Mouse (Mus musculus) ovary, postnatal 10 days (tissue): ENCODE data around the gene Flot2.
A peak's percentile ranks its signal among the peaks of the same experiment; 100 is the strongest.
"Not testable (repeated sequence)": the region's sequence is repeated elsewhere in the genome, so short reads cannot be mapped to it uniquely, and the experiment has no call there.

Experiments
- DNase-seq: peaks from one replicate; pipeline ENCODE4 v3.0.0; 2022; ENCODE audit warnings: low spot score

Flot2 gene

GRCm38 (mm10) chr11:78037831-78038752 is at the start of gene Flot2:
TSS of gene Flot2 (plus strand) at chr11:78037931.
- DNase-seq = peak; percentile 31

GRCm38 (mm10) chr11:77989071-77989690 is 48.5 kb upstream of the Flot2 start:
- DNase-seq = no peak

GRCm38 (mm10) chr11:77995556-77995955 is 42.2 kb upstream of the Flot2 start:
- no peak for DNase-seq

DNA sequence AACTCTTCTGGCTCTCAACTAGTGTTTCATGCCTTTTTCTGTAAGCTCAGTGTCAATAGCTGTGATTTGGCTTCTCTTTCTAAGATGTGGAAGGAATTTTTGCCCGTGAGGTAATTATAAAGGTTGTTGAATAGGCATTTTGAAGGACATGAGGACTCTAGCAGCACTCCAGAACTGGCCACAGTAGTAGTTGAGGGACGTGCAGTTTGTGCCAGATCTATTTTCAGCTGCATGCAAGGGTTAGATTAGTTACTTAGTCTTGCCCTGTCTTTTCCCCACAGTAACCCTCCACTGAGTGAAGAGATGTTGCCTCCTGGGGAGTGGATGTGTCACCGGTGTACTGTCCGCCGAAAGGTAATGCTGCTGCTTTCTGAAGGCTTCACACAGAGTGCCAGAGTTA is 31.3 kb upstream of the Flot2 start:
- DNase-seq = no peak

DNA sequence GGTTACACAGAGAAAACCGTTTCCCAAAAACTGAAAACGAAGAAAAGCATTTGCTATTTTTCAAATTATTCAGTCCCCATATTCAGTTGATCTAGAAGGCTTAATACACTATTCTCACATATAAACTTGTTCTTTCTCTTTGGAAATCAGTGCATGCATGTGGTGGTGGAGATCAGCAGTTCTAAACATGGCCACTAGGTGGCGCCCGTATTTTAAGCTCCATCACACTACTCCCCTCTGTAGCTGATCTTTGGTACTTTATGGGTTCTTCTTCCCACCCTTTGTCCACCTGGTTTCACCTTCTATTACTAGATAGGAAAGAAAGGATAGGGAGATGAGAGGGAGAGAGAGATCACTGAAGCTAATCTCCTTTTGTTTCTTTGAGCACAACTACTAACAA is 18.1 kb upstream of the Flot2 start:
- DNase-seq = peak; percentile 35

DNA sequence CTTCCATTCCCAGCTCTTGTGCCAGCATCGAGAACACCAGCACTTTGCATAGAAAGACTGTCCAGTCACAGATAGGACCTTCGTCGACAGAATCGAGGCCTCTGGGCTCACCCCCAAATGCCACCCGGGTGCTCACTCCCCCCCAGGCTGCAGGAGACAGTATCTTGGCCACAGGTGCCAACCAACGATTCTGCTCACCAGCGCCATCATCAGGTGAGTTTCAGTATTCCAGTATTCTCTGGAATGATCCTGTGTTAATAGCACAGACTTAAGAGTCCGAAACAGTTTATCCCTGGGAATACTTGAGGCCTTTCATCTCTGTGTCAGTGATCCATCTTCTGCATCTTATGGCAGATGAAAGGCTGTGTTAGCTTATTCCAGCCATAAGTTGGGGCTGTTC is 14.1 kb upstream of the Flot2 start:
- DNase-seq = no peak

DNA sequence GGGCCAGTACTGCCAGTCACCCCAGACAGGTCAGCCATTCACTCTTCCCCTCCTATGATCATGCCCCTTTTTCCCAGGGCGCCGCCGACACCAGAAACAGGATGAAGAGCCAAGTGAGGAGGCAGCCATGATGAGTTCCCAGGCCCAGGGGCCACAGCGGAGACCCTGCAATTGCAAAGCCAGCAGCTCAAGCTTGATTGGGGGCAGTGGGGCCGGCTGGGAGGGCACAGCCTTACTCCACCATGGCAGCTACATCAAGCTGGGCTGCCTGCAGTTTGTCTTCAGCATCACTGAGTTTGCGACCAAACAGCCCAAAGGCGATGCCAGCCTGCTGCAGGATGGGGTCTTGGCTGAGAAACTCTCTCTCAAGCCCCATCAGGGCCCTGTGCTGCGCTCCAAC is 8.5 kb upstream of the Flot2 start:
- DNase-seq = no peak

GRCm38 (mm10) chr11:78030600-78030999 is 7.1 kb upstream of the Flot2 start:
- DNase-seq = no peak

DNA sequence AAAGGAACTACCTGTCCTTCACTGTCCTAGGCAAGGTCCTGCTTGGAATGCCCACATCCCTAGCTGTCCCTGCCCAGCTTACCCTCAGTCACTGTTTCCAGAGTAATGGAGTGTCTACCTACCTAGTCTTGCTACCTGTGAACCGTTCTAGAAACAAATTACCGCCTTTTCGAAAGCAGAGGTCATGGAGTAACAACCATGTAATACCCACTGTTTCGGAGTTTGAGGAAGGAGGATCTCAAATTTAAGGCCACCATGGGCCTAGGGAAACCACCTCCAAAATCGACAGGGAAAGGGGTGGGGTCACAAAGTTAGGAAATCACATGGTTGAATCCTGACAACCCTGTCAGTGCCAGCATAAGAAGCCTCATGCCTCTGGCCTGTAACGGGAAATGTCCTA is 6.3 kb upstream of the Flot2 start:
- DNase-seq = no peak

GRCm38 (mm10) chr11:78031947-78032808 is 5.6 kb upstream of the Flot2 start, which contains the start of gene Dhrs13:
TSS of gene Dhrs13 (plus strand) at chr11:78032280.
- peak; percentile 83 for DNase-seq

- no peak for DNase-seq
Observed at GRCm38 (mm10) chr11:78032809-78033195, 4.9 kb upstream of the Flot2 start.

DNA sequence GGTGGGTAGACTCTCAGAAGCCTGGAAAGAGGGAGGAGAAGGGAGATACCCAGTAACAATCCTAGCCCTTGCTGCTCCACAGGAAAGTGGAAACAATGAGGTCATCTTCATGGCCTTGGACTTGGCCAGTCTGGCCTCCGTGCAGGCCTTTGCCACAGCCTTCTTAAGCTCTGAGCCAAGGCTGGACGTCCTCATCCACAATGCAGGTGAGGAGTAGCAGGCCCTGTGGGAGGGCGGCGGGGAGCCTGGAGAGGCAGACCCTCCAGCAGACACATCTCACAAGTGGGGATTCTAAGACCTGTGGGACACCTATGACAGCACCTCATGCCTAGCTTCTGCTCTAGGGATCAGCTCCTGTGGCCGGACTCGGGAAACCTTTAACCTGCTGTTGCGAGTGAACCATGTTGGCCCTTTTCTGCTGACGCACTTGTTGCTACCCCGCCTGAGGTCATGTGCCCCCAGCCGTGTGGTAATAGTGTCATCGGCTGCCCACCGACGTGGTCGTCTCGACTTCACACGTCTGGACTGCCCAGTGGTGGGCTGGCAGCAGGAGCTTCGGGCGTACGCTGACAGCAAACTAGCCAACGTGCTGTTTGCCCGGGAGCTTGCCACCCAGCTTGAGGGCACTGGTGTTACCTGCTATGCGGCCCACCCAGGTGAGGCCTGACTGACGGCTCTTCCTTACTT is 3.7 kb upstream of the Flot2 start:
- no peak for DNase-seq

GRCm38 (mm10) chr11:78036791-78037190 is 940 bp upstream of the Flot2 start:
- no peak for DNase-seq

DNA sequence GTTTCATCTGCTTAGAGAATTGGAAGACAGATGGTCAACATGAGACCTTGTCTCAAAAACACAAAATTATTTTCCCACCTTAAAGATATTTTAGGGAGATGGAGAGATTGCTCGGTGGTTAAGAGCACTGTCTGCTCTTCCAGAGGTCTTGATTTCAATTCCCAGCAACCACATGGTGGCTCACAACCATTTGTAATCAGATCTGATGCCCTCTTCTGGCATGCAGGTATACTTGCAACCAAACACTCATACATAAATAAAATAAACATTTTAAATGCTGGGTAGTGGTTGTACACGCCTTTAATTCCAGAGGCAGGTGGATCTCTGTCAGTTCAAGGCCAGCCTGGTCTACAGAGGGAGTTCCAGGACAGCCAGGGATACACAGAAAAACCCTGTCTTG is 3.1 kb downstream of the Flot2 start:
- DNase-seq = no peak

GRCm38 (mm10) chr11:78042290-78042870 is 4.6 kb downstream of the Flot2 start:
- DNase-seq = not testable (repeated sequence)

DNA sequence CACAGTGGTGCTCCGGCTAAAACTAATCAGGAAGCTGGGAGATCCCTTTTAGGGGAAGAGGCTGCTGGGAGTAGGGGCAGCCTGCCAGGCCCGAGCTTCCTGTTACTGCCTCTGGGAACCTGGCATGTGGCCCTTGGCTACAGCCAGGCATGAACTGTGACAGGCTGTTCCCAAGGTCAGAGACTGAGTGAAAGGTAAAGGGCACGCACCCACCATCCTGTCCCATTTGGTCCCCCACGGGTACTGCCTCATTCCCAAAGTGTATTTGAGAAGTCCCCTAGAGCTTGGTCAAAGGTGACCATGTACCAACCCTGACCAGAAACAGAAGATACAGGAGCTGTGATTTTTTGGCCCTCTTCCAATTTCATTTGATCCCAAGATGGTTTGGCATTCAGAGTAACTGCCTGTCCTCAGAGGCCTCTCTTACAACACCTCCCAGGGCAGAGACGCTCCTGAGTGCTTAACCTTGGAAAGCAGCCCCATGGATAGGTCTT is 7.1 kb downstream of the Flot2 start:
- DNase-seq = peak; percentile 22

- DNase-seq = not testable (repeated sequence)
Observed at GRCm38 (mm10) chr11:78048637-78049036, 10.9 kb downstream of the Flot2 start.

GRCm38 (mm10) chr11:78053078-78053477 is 15.3 kb downstream of the Flot2 start:
- no peak for DNase-seq

DNA sequence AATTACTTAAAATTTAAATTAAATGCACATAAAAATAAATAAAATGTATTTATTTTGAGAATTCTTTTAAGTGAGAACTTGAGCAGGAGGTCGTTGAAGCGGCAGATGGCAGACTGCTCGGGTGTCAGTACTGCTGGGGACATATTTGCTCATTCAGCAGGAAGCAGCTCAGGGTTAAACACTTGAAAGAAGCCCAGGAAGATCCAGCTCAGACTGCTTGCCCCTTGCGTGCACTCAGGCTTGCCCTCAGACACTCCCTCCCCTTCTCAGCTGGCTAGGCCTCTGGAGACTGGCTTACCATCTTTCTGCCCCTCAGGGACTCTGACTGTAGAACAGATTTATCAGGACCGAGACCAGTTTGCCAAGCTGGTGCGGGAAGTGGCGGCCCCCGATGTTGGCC is 19.2 kb downstream of the Flot2 start:
- no peak for DNase-seq

- DNase-seq = peak; percentile 13
Observed at GRCm38 (mm10) chr11:78059833-78060757, 22.4 kb downstream of the Flot2 start.
